Mouse (Mus musculus) hindbrain, postnatal 0 days (tissue): ENCODE measurements around the gene 4933424G06Rik. TPM values are rescaled to one million over a fixed set of nuclear protein-coding genes. Genes with fewer than 3 reads are reported as not detected.

Experiments
- ATAC-seq: fragments of 200-750 bp; cut with Nextera tagmentation; 2 replicates; pipeline ENCODE4 v1.8.0; 2017; ENCODE audit warnings: mild to moderate bottlenecking, moderate TSS enrichment, moderate library complexity
- DNase-seq: peaks from one replicate; pipeline ENCODE4 v3.0.0-alpha.2; 2015; ENCODE audit warnings: low spot score
- H3K27ac ChIP-seq: fragments of 300-500 bp; sonication (generic); 2 replicates; pipeline ENCODE4 v1.5.1; 2014; ENCODE audit warnings: mild to moderate bottlenecking
- H3K27me3 ChIP-seq: fragments of 300-500 bp; sonication (generic); 2 replicates; pipeline ENCODE4 v1.6.1; 2014; ENCODE audit warnings: low read length, mixed read lengths; ENCODE audit not compliant: insufficient read depth
- H3K36me3 ChIP-seq: fragments of 300-500 bp; sonication (generic); 2 replicates; pipeline ENCODE4 v1.6.1; 2014; ENCODE audit warnings: low read length, mixed read lengths; ENCODE audit not compliant: insufficient read depth
- H3K4me1 ChIP-seq: fragments of 300-500 bp; sonication (generic); 2 replicates; pipeline ENCODE4 v1.6.1; 2014; ENCODE audit warnings: antibody characterized with exemption, low read length, mixed read lengths; ENCODE audit not compliant: insufficient read depth
- H3K4me2 ChIP-seq: fragments of 300-500 bp; sonication (generic); 2 replicates; pipeline ENCODE4 v1.6.1; 2014; ENCODE audit warnings: low read depth, mild to moderate bottlenecking, low read length, moderate library complexity, mixed read lengths
- H3K4me3 ChIP-seq: fragments of 300-500 bp; sonication (generic); 2 replicates; pipeline ENCODE4 v1.5.1; 2014; ENCODE audit warnings: low read length
- H3K9ac ChIP-seq: fragments of 300-500 bp; sonication (generic); replicated peaks from 2 replicates; pipeline ENCODE4 v1.6.1; 2014; ENCODE audit warnings: mild to moderate bottlenecking, low read length, moderate library complexity, mixed read lengths
- H3K9me3 ChIP-seq: fragments of 300-500 bp; sonication (generic); 2 replicates; pipeline ENCODE4 v1.6.1; 2016; ENCODE audit warnings: low read length, mixed read lengths
- CTCF ChIP-seq: IDR thresholded peaks from 2 replicates; pipeline ENCODE4 v1.5.1; 2016; ENCODE audit warnings: antibody characterized with exemption, control low read depth, low read depth
- WGBS: fragments of 180-500 bp; shearing (Covaris S2); extraction: QIAGEN DNeasy Blood & Tissue Kit; methylation state at CpG from one replicate; pipeline ENCODE4 v1.1.7; 2014; 5-methylcytosine and 5-hydroxymethylcytosine counted together
- polyA plus RNA-seq: library from polyadenylated mRNA; unstranded; fragments of >200 nt; fragmentation: Nextera tagmentation; extraction: Ambion mirVana; gene quantifications from 2 replicates; pipeline ENCODE4 v1.2.1, GENCODE M21; 2015
- total RNA-seq: library from RNA; depleted of rRNA; stranded (reverse); fragments of >200 nt; gene quantifications from 2 replicates; pipeline ENCODE4 v1.2.3, GENCODE M21; 2014

Gene 4933424G06Rik
- total and polyA plus RNA-seq, 2 experiments from 2014 or later, result 0.89 TPM; not detected in 1

DNA sequence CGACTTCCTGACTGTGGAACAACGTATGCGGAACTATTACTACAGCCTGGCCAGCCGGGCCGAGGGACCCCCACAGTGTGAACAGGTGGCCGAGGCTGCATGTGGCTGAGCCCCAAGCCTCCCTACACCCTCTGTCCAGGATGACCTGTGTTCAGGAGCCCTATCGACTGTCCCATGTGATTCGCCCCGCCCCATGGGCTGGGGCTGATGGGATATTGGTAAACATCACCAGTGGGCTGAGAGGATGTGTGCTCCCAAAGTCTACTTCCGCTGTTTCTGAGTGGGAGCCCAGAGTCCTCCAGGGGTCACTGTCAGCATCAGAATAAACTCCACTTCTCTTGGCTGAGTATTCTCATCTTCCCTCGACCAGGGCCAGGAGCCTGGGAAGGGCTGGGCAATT lies 72.5 kb downstream of the 4933424G06Rik start:
- H3K4me2 ChIP-seq, result no peak overlapping the region
- no peaks in the 10 kb centered on the region for H3K4me1 ChIP-seq
- H3K9ac ChIP-seq, result no peak overlapping the region
- DNase-seq (no peak), ATAC-seq (no peak)
- no peaks in the 10 kb centered on the region for H3K27me3 ChIP-seq
- WGBS, result 73% methylated on average over 11 of the region's 11 CpGs
- H3K4me3 ChIP-seq, result no peak overlapping the region
- no peaks in the 10 kb centered on the region for H3K36me3 ChIP-seq
- H3K27ac ChIP-seq, result no peak overlapping the region
- no peak for TF ChIP-seq CTCF
- no peaks in the 10 kb centered on the region for H3K9me3 ChIP-seq

DNA sequence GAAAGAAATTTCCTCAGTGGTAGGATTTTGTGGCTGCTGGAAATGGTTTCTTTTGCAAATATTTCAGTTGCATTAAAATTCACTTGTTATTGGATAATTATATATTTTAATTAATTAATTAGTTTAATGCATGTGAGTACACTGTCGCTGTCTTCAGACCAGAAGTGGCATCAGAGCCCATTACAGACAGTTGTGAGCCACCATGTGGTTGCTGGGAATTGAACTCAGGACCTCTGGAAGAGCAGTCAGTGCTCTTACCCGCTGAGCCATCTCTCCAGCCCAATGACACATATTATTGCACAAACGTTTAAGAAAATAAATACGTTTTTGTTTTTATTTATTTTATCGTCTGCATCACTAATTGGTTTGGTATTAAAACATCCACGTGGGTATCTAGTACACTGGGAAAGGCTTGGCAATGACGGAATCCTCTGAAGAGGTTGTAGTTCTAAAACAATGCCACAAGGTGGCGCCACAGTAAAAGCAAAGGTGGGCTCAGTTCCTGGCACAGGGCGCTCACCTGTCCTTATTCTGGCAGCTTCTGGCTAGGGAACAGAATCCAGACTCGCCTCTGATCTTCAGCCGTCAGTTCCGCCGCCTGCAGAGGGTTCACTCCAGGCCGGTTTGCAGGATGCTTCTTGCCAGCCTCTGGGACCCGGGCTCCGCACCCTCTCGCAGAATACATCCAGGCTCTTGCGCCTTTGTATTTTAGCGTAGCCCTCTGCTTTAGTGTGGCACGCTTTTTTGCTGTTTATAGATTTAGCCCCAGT lies 74.6 kb downstream of the 4933424G06Rik start:
- Histone ChIP-seq H3K9me3 (no peaks in the 10 kb centered on the region), H3K27me3 (no peaks in the 10 kb centered on the region), H3K27ac (peak overlapping the region; percentile 84), H3K36me3 (no peaks in the 10 kb centered on the region), H3K4me1 (no peaks in the 10 kb centered on the region), H3K9ac (peak overlapping the region; percentile 50), H3K4me2 (peak overlapping the region; percentile 76), H3K4me3 (peak overlapping the region; percentile 42)
- 3% methylated on average over 20 of the region's 20 CpGs for WGBS
- ATAC-seq, result peak; percentile 89
- TF ChIP-seq CTCF, result peak; percentile 92
- peak; percentile 89 for DNase-seq

DNA sequence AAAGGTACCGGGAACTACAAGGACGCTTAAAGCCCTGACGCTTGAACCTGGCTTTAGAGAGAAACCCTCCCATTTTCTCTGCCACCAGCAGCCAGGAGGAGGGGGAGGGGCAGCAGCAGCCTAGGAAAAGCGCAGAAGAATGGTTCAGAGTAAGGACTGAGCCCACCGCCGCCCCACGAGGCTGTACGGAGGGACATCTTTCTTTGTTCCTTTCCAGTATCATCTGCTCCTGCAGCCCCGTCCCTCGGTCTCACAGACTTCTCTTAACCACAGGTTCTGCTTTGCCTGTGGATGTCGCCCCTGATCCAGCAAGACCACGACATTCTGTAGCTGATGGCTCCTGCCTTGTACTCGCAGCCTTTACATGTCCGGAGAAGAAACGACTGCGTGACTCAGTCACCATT lies 75.3 kb downstream of the 4933424G06Rik start:
- H3K9me3 ChIP-seq, result no peaks in the 10 kb centered on the region
- no peaks in the 10 kb centered on the region for H3K27me3 ChIP-seq
- WGBS, result 2% methylated on average over 16 of the region's 16 CpGs
- H3K9ac ChIP-seq, result peak overlapping the region; percentile 50
- ATAC-seq (peak; percentile 72), DNase-seq (peak; percentile 76)
- H3K27ac ChIP-seq, result peak overlapping the region; percentile 84
- peak overlapping the region; percentile 42 for H3K4me3 ChIP-seq
- H3K36me3 ChIP-seq, result no peaks in the 10 kb centered on the region
- H3K4me2 ChIP-seq, result peak overlapping the region; percentile 76
- TF ChIP-seq CTCF, result peak; percentile 40
- H3K4me1 ChIP-seq, result no peaks in the 10 kb centered on the region

DNA sequence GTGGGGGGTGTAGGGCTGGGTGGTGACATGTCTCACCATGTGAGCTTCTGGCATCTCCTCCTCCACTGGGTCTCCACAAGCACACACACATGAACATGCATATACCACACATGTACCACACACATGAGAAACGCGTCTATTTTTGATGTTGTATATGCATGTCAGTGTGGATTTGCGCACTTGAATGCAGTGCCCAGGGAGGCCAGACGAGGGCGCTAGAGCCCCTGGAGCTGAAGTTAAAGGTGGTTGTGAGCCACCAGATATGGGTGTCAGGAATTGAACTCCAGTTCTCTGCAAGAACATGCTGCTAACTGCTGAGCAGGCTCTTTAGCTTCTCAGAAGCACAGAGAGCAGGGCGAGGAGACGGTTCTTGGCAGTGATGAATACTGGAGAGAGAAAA lies 76.4 kb downstream of the 4933424G06Rik start:
- Histone ChIP-seq H3K9me3 (no peaks in the 10 kb centered on the region), H3K9ac (no peak overlapping the region), H3K4me1 (no peaks in the 10 kb centered on the region), H3K27me3 (no peaks in the 10 kb centered on the region), H3K27ac (no peak overlapping the region), H3K4me3 (no peak overlapping the region), H3K4me2 (no peak overlapping the region), H3K36me3 (0 out of 2 replicates have a peak, but pooled peaks cover 4% of the 10 kb centered on the region)
- no peak for ATAC-seq
- DNase-seq, result no peak
- TF ChIP-seq CTCF, result peak; percentile 47
- 91% methylated on average over 7 of the region's 7 CpGs for WGBS

DNA sequence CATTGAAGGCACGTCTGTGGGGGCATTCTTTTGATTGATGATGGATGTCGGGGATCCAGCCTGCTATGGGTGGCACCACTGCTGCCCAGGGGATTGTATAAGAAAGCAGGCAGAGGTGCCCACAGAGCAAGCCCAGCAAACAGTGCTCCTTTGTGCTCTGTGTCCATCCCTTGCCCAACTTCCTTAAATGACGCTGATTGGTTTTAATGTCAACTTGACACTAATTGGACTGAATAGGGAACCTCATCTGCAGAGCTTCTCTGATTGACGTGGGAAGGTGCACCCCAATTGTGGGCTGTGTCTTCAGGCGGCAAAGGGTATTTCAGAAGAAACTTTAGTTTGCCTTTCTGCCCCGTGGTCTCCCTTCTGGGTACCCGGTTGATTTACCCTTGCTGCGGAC lies 79.5 kb downstream of the 4933424G06Rik start:
- H3K9me3 ChIP-seq, result no peaks in the 10 kb centered on the region
- ATAC-seq (no peak), DNase-seq (no peak)
- H3K9ac ChIP-seq, result no peak overlapping the region
- 66% methylated on average over 8 of the region's 8 CpGs for WGBS
- no peak overlapping the region for H3K4me3 ChIP-seq
- peaks cover 26% of the 10 kb centered on the region for H3K36me3 ChIP-seq
- no peak overlapping the region for H3K27ac ChIP-seq
- no peaks in the 10 kb centered on the region for H3K4me1 ChIP-seq
- no peak for TF ChIP-seq CTCF
- H3K4me2 ChIP-seq, result no peak overlapping the region
- no peaks in the 10 kb centered on the region for H3K27me3 ChIP-seq

DNA sequence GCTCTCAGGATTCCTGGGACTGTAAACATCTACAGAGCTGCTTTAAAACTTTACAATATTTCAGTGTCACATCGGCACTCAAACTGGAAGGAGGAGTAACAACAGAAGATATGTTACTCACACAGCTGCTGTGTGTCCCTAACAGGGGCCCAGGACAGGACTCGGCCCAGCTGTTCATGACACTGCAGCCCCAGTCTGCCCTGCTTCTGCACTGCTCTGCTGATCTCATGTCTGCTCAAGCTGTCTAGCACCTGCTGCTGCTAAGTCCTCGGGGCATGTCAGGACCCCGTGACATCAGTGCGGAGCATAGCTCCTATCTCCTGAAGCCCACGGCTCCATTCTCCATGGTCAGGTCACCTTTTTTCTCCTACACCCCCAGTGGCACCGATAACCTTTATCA lies 86.8 kb downstream of the 4933424G06Rik start:
- Histone ChIP-seq H3K9me3 (no peaks in the 10 kb centered on the region), H3K27me3 (no peaks in the 10 kb centered on the region), H3K36me3 (peaks cover 74% of the 10 kb centered on the region), H3K4me3 (no peak overlapping the region), H3K4me2 (no peak overlapping the region), H3K27ac (no peak overlapping the region), H3K9ac (no peak overlapping the region), H3K4me1 (no peaks in the 10 kb centered on the region)
- ATAC-seq (no peak), DNase-seq (no peak)
- TF ChIP-seq CTCF, result no peak
- WGBS, result 93% methylated on average over 7 of the region's 7 CpGs

DNA sequence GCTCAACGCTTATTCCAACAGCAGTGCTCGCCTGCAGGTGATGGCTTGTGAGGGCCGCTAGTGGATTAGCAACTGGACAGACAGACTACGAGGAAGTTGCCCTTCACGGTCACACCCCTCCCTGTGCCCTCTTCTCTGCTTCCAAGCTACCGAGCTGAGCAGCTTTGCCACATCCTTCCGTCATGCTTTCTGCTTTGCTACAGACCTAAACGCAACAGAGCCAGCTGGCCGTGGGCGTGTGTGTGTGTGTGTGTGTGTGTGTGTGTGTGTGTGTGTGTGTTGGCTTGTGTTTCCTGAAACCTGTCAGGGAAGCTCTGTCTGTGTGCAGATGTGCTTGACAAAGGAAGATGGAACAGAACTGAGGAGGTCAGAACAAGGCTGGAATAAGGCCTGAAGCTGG lies 87.5 kb downstream of the 4933424G06Rik start:
- Histone ChIP-seq H3K27ac (no peak overlapping the region), H3K4me1 (no peaks in the 10 kb centered on the region), H3K4me3 (no peak overlapping the region), H3K27me3 (no peaks in the 10 kb centered on the region), H3K36me3 (peaks cover 78% of the 10 kb centered on the region), H3K4me2 (no peak overlapping the region), H3K9ac (no peak overlapping the region), H3K9me3 (no peaks in the 10 kb centered on the region)
- 85% methylated on average over 10 of the region's 10 CpGs for WGBS
- DNase-seq, result no peak
- TF ChIP-seq CTCF, result no peak
- ATAC-seq, result no peak
